Mouse (Mus musculus) liver, postnatal 0 days (tissue): ENCODE measurements around the gene H2al1i.
"Not testable (repeated sequence)": the region's sequence is repeated elsewhere in the genome, so short reads cannot be mapped to it uniquely, and the experiment has no call there.

ENCODE experiments used
- CTCF ChIP-seq: sonication (generic); IDR thresholded peaks from 2 replicates; pipeline ENCODE4 v1.5.1; 2016; ENCODE audit warnings: antibody characterized with exemption, low read depth
- EP300 ChIP-seq: IDR thresholded peaks from 2 replicates; pipeline ENCODE4 v1.6.1; 2016; ENCODE audit warnings: antibody characterized with exemption, low read depth, mild to moderate bottlenecking

DNA sequence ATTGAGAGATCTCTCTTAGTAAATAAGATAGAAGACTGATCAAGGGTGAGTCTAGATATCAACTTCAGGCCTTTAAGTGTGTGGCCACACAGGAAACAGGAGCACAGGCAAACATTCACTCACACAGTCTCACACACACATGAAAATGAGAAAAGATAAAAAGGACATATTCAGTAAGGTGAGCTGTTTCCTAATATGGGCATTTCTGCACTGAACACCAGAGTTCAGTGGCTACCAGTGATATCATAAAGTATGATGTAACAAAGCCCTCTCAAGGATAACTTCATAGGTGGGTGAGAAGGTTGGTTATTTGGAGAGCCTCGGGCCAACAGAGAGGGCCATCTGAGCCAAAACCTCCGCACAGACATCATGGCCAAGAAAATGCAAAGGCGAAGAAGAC is 6.5 kb upstream of the H2al1i start, which contains the start of gene H2al1g:
- not testable (repeated sequence) for TF ChIP-seq EP300, CTCF
